Mouse (Mus musculus) CD4-positive, CD25-positive, alpha-beta regulatory T cell, adult 2 months (primary cell): Measurements from ENCODE around the gene Slc25a20.
"Not testable (repeated sequence)": the region's sequence is repeated elsewhere in the genome, so short reads cannot be mapped to it uniquely, and the experiment has no call there.

ENCODE experiments used
- DNase-seq: peaks from one replicate; pipeline ENCODE4 v3.0.0-alpha.2; 2012; ENCODE audit warnings: low read depth, low spot score

Gene Slc25a20

DNA sequence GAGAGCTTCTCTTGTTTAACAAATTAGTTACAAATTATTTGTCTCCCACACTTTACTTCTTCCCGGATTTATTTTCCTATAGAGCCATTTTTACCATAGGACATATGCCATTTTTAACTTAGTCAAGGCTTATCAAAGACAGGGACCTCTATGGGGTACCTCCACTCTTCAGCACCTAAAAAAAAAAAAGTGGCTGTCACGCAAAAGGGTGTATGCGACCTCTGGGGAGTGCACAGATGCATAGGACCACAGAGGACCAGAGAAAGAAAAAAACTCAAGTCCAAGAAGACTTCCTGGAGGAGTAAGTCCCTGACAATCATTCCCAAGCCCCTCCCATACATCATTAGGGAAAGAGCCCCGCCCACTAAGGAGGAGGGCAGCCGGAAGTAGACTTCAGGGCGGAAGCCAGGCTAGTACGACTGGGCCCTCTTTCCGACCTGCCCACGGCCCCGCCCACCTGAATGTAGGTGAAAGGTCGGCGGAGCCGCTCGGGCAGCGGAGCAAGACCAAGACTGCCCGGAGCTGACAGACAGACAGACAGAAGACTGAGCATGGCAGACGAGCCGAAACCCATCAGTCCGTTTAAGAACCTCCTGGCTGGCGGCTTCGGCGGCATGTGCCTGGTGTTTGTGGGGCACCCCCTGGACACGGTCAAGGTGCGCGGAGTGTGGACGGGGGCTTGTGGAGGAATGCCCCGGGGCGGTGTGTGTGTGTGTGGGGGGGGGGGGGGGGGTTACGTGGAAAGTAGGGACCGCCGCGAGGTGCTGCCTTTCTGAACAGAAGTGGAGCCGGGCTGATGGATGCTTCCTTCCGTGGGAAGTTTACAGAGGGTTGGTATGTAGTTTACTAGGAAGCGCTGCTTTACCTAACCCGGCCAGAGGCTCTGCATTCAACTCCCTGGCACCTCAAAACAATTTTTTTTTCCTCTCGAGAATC is at the start of gene Slc25a20:
TSS of gene Slc25a20 (plus strand) at position 412 of the 936 bp plus-strand sequence.
- peak; percentile 85 for DNase-seq

DNA sequence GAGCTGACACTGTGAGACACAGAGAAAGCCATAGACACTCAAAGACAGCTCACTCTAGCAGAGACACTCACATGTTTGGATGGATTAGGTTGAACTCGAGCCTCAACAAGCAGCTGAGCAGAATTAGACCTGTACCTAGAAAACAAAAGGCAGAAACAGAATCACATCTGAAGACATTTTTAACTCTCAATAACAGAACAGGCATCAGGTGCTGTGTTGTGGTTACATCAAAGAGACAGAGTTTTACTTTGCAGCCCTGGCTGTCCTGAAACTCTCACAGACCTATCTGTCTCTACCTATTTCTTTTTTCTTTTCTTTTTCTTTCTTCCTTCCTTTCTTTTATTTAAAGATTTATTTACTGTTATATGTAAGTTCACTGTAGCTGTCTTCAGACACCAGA is 44.6 kb upstream of the Slc25a20 start:
- peak; percentile 17 for DNase-seq

DNA sequence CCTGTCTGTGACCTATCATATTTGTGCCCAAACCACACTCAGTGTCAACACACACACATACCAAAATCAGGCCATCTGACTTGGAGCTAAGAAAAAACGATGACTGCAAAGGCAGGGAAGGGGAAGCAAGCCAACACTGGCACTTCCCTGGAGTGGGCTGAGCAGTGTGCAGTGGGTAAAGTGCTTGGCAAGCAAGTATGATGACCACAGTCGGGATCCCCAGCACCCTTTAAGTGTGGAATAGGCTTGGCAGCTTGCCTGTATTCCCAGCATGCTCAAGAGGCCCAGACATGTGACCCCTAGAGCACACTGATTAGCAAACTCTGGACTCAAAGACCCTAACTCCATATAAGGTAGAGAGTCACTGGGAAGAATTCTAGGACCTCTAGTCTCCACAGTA is 35.4 kb upstream of the Slc25a20 start:
- no peak for DNase-seq

DNA sequence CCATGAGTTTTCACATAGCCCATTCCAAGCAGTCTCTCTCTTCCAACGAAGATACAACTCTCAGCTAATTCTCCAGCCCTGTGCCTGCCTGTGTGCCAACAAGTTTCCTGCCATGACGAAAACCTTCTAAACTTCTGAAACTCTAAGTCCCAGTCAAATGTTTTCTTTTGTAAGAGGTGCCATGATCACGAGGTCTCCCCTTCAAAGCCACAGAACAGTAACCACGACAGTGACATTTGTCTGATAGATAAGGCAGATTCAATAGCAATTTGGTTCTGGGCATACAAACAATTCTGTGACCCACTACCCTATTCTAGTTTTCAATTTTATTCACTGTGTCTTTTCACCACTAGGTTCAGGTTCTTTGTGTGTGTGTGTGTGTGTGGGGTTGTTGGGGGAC is 33.7 kb upstream of the Slc25a20 start:
- no peak for DNase-seq

DNA sequence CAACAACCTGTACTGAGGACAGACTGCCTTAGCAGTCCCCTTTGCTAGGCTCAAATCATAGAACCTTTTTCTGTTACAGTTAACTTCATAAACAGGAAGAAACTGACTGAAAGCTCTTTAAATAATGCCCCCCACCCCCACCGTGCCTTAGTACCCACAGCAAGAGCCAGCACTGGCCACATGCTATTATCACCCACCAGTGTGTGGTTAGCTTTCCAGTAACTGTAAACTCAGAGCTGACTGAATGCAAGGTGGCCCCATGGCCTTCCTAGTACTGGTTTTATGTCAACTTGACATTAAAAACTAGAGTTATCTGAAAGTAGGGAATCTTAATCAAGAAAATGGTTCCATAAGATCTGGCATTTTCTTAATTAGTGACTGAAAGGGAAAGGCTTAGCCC is 31.2 kb upstream of the Slc25a20 start:
- DNase-seq, result no peak

DNA sequence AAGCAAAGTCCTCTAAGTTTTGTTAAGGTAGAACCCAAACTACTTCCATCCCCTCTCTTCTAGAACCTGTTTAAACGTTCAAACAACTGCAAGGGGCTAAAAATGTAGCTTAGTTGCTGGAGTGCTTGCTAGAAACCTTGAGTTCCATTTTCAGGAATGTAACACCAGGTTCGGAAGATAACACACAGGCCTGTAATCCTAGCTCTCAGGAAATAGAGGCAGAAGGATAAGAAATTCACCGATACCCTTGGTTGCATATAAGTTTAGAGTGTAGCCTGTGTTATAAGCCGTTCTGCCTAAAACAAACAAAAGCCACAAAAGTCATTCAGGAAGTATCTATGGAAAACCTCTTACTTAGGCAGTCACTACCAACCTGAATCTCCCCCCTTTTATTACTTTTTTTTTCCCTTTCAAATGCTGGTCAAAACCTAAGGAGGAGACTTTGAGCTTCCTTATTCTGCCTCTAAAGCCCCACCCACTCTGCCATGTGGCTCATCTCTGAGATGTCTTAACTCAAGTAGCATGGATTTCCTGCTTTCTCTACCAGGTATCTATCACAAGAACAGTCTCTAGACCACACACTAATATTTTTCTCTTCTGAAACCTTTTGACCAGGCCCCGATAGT is 30.1 kb upstream of the Slc25a20 start:
- no peak for DNase-seq

DNA sequence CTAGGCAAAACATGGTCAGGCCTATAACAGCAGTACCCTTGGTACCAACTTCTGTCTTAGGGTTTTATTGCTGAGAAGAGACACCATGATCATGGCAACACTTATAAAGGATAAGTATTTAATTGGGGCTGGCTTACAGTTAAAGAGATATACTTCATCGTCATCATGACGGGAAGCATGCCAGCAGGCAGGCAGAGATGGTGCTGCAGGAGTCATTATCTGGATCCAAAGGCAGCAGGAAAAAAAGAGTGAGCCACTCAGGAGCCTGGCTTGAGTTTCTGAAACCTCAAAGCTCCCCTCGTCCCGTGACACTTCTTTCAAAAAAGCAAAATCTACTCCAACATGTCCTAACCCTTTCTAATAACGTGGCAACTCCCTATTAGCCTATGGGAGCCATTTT is 29.5 kb upstream of the Slc25a20 start:
- DNase-seq, result no peak

DNA sequence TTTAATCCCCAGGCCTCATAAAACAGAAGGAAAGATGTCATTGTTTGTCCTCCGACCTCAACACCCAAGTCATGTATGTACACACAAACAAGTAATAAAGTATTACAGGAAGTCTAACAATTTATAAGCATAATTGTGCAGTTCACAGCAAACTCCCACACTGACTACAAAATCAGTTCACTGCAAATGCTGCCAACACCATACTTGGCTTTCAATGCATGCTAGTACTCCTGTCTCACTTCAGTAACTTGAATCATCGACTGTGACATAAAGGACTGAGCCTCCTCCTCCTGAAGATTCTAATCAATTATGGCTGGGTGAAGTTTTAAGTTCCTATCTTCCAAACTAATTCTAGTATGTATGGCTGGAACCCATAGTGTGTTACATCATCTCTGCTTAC is 28.0 kb upstream of the Slc25a20 start:
- DNase-seq, result no peak

DNA sequence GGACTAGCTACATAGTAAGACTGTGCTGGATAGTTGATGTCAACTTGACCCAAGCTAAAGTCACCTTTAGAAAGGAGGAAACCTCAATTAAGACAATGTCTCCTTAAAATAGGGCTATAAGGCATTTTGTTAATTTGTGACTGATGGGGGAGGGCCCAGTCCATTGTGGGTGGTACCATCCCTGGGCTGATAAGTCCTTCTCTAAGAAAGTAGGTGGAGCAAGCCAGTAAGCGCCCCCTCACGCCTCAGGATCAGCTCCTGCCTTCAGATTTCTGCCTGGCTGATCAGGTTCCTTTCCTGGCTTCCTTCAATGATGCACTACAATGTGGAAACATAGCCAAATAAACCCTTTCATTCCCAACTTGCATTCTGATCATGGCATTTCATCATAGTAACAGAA is 26.5 kb upstream of the Slc25a20 start:
- DNase-seq, result no peak

DNA sequence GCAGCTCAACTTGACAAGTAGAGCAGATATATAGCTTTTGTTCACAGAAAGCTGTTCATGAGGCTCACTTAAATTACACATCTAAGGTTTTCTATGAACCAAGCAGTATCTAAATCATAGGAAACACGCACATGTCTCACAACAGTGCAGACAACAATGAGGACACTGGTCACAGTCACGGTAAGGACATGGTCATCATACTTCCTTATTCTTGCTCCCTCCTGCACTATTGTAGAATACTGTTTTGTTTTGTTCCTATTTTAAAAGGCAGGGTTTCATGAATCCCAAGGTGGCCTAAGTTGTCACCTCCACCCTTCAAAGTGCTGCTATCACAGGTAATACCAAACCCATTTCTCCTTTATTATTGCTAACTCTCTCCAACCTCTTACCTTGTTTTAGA is 22.1 kb upstream of the Slc25a20 start:
- DNase-seq, result no peak

DNA sequence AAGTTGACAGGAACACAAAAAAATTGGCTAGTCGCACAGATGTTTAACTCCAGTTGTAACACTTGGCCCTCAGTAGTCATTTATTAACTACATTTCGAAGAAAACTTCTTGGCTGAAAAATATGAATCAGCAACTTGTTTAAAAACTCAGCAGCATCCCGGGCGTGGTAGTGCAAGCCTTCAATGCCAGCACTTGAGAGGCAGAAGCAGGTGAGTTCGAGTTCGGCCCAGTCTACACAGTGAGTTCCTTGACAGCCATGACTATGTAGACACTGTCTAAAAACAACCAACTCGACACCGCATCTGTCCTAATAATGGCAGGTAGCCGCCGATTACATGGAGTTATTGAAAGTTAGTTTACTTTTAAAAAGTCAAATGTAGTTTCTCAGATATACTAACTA is 13.7 kb upstream of the Slc25a20 start:
- DNase-seq, result peak; percentile 38

DNA sequence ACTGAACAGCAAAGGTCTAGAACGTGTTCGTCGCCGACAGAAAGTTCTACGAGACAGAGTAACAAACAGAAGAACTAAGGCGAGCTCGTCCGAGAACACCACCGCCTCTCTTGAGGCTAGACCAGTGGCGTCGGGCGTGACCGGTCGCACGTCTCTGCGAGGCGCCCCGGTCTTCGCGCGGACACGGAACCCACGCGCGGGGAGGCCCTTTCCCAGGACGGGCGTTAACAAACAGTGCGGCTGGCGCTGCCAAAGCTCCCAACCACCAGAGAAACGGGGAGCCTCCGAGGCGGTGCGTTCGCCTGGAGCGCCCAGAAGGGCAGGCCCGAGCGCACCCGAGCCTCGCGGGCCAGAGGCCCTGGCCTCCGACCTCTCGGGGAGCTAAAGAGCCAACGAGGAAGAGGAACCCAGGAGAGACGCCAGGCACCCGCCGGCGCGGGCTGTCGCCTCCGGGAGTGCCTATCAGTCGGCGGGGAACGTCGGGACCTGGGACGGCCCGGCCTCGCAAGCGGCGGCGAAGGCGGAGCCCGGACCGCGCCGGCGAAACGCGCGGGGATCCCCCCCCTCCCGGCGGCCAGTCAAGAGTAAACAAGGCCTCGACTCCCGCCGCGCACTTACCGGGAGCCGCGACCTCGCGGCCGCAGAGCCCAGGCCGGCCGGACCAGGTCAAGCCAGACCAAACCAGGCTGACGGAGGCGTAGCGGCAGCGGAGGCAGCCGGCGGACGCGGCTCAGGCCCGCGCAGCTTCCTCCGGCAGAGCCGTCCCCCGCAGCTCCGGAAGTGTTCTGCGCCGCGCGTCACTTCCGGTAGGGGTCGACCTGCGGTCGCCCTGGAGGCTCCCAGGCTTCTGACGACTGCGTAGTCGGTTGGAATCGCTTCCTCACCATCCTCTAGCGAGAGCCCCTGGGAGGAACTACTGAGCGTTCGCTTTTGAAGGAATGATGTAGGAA is 13.0 kb upstream of the Slc25a20 start, which contains the start of gene Arih2:
TSS of gene Arih2 (minus strand) at position 776 of the 950 bp plus-strand sequence.
- peak; percentile 96 for DNase-seq

DNA sequence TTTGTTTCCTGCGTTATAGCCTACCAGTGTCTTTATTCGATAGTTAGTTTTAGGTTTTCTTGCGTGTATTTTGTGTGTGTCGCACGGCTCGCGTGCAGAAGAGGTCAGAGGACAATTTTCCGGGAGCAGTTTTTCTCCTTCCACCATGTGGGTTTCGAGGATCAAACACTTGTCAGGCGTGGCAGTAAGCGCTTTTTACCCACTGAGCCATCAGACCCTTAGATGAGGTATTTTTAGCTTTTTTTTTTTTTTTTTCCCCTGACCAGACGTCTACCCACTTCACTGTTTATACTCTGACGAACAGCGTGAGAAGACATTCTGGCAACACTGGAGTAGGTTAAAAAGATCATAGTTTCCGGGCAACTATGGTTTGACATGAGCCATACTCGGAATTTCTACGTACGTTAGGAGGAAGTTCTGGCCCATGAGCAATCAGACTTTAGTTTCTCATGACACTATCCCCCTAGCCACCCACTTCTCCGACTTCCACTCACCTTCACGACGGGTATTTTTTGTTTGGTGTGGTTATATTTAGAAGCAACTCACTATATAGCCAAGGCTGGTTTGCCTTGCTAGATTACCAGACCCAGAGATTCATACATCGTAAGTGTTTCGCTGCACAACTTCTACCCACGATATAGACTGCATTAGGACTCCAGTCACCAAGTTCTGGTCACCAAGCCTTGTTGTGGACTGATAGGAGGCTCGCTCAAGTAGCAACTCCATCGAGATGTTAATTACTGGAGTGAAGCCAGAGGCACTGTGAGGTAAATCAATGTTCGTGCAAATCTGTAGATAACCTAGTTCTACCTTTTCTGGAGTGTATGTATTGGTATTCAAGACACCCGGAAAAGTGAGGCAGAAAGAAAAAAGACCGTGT is 12.1 kb upstream of the Slc25a20 start:
- DNase-seq, result peak; percentile 70

DNA sequence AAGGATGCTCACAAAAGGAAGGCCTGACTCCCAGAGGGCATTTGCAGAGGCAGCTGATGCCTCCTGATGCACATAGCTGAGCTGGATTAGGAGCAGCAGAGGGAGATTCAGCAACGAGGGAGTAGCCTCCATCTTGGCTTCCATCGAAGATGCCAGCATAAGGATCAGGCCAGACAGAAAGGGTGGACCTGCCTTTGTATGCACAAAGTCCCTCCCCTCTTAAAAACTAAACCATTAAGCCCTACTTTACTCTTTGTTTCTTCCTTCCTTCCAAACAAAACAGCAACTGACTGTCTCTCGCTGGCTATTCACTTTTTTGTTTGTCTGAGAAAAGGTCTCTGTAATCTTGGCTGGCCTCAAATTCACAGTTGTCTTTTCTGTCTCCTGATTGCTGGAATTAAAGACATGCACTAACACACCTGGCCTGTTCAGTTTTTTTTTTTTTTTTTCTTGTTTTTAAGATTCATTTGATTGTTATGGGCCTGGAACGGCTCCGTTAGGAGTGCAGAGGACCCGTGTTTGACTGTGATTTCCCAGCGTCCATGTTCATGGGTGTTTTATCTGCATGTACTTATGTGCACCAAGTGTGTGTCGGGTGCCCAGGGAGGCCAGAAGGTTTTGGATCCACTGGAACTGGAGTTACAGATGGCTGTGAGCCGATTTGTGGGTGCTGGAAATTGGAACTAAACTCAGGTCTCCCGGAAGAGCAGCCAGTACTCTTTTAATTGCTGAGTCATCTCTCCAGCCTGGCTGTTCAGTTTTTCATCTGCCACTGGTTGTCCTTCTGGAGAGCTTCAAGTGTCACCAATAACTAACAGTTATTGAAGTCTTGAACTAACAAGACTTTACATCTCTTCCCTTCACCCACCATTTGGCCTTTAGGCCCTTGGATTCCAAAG is 7.1 kb upstream of the Slc25a20 start:
- DNase-seq, result no peak

DNA sequence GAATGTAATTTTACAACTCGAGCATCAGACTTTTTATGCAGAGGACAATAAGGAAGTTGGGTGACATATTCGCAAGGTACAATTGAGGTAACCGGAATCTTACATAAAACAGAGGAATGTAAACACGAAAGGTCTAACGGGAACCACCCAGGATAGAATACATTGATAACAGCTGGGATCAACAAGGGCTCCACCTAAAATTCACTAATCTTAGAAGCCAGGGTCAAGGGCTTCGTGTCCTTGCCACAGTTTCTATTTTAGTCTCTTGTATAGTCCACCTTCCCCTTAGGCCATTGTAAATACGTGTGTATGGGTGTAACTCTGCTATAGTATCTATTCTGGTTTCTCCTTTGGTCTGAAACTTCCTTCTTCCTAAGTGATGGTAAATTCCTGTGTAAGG is 6.0 kb upstream of the Slc25a20 start:
- not testable (repeated sequence) for DNase-seq

DNA sequence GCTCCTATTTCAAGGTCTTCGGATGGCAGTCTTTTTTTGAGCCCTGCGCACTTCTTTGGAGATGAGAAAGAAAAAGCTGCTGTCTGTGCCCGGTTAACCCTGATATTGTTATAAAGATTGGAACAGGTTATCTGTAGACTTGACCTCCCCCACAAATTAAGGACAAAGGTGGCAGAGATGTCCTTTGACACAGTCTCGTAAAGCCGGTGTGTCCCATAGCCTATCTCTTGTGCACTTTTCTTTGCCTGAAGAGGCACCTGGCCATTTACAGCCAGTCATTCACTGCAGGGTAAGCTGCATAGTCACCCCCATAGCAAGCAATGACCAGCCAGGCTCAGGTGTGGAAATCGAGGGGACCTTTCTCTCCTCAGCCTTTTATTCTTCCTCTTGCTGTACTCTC is 772 bp downstream of the Slc25a20 start:
- no peak for DNase-seq

DNA sequence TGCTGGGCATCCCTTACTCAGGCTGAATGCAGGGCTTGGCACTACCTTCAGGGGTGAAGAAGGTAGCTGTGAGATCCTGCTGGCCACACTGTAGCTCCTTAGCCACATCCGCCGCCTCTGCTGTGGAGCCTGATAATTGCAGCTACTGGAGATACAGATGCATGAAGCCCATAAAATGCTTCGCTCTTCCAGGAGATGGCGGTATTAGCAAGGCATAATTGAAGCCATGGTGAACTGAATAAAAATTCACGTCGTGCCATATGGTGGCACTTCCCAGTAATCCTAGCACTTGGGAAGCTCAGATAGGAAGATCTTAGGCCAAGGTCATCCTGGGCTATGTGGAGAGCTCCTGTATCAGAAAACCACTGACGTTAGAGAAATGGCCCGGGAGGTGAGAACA is 8.0 kb downstream of the Slc25a20 start:
- peak; percentile 30 for DNase-seq

DNA sequence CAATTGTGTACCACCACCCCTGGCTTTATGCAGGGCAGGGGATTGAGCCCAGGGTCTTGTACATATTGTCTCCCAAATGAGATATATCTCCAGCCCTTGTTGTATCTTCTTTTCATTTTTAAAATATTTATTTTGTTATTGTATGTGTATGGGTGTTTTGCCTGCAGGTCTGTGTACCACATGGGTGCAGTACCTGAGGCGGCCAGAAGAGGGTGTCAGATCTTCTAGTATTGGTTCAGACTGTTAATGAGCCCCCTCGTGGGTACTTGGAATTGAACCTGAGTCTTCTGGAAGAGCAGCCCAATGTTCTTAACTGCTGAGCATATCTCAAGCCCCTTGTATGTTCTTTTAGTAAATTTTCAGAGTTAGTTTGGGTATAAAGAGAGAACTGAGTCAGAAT is 11.3 kb downstream of the Slc25a20 start:
- DNase-seq, result peak; percentile 59

DNA sequence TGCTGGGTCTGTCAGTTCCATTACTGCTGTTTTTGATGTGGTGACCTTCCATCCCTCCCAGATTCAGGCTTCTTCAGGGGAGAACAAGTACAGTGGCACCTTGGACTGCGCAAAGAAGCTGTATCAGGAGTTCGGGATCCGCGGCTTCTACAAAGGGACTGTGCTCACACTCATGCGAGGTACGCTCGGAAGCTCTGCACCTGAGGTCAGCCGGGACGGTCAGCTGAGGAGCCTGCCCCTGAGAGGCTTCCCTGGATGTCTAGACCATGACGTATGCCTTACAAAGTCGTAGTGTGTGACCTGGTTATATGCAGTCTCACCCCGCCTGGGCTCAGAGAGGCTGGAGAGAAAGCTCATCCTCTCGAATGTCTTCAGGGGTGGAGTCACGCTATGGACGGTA is 18.1 kb downstream of the Slc25a20 start:
- DNase-seq, result no peak

DNA sequence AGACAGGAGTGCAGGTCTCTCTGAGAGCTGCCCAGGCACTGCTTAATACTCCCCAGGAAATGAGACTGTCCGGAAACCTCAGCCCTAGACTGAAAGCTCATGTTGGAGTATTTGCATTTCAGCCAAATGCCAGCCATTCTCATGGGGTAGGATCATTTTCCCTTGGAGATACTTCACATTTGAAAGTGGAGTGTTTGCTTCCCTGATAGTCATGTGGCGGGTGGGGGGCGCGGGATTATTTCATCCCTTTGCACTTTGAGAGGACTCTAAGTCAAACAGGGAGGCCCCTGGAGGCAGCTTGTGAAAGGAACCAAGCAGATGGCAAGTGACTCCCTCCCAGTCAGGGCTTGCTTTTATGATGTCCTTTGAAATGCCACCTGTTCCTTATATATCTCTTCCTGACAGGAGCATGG is 24.6 kb downstream of the Slc25a20 start:
- no peak for DNase-seq
